Mouse (Mus musculus) heart, embryonic 12.5 days (tissue): Measurements from ENCODE around the gene Tceal5. TPM values are rescaled to one million over a fixed set of nuclear protein-coding genes. Genes with fewer than 3 reads are reported as not detected.

Experiments
- ATAC-seq: fragments of 200-750 bp; cut with Nextera tagmentation; 2 replicates; pipeline ENCODE4 v1.8.0; 2017; ENCODE audit warnings: moderate TSS enrichment, moderate library complexity; ENCODE audit not compliant: insufficient number of reproducible peaks, low FRiP score
- H3K27ac ChIP-seq: fragments of 300-500 bp; sonication (generic); 2 replicates; pipeline ENCODE4 v1.5.1; 2016; ENCODE audit warnings: mild to moderate bottlenecking, moderate library complexity; ENCODE audit not compliant: poor library complexity, severe bottlenecking
- H3K27me3 ChIP-seq: fragments of 300-500 bp; sonication (generic); replicated peaks from 2 replicates; pipeline ENCODE4 v1.6.1; 2016; ENCODE audit warnings: mild to moderate bottlenecking, moderate library complexity
- H3K36me3 ChIP-seq: fragments of 300-500 bp; sonication (generic); 2 replicates; pipeline ENCODE4 v1.6.1; 2016; ENCODE audit warnings: mild to moderate bottlenecking, moderate library complexity
- H3K4me1 ChIP-seq: fragments of 300-500 bp; sonication (generic); replicated peaks from 2 replicates; pipeline ENCODE4 v1.6.1; 2016; ENCODE audit warnings: mild to moderate bottlenecking
- H3K4me2 ChIP-seq: fragments of 300-500 bp; sonication (generic); 2 replicates; pipeline ENCODE4 v1.6.1; 2016; ENCODE audit warnings: mild to moderate bottlenecking, moderate library complexity
- H3K4me3 ChIP-seq: fragments of 300-500 bp; sonication (generic); 2 replicates; pipeline ENCODE4 v1.5.1; 2016; ENCODE audit warnings: mild to moderate bottlenecking
- H3K9ac ChIP-seq: fragments of 300-500 bp; sonication (generic); 2 replicates; pipeline ENCODE4 v1.6.1; 2016; ENCODE audit warnings: mild to moderate bottlenecking, moderate library complexity
- H3K9me3 ChIP-seq: fragments of 300-500 bp; sonication (generic); replicated peaks from 2 replicates; pipeline ENCODE4 v1.6.1; 2016; ENCODE audit warnings: mild to moderate bottlenecking, moderate library complexity
- WGBS: fragments of 180-500 bp; shearing (Covaris S2); methylation state at CpG from one replicate; pipeline ENCODE4 v1.1.7; 2016; 5-methylcytosine and 5-hydroxymethylcytosine counted together
- polyA plus RNA-seq: library from polyadenylated mRNA; unstranded; fragments of >200 nt; fragmentation: Nextera tagmentation; extraction: Ambion mirVana; gene quantifications from 2 replicates; pipeline ENCODE4 v1.2.1, GENCODE M21; 2016

Tceal5 gene
- 17.3 and 18.1 TPM in 2 replicates for polyA plus RNA-seq

DNA sequence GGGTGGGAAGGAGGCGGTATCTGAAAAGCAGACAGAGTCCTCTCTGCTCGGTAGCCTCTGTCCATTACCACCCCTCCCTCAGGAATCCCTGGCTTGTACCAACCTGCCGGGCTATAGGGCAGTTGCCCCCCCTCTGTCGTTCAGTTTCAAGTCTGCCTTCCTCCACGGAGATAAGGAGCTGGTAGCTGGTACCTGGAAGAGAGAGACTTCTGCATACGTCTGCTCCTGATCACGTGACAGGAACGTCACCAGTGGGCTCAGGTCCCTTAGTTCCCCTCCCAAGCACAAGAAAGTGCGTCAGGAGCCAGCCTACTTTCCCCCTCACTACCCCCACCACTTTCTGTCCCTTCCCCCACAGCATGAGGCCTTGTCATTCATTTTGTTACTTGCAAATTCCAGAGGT is at the start of gene Tceal5:
Tceal5 (minus strand) TSS at position 213 of the 403 bp plus-strand sequence.
- 15% methylated on average over 9 of the region's 9 CpGs for WGBS
- peak; percentile 72 for ATAC-seq

DNA sequence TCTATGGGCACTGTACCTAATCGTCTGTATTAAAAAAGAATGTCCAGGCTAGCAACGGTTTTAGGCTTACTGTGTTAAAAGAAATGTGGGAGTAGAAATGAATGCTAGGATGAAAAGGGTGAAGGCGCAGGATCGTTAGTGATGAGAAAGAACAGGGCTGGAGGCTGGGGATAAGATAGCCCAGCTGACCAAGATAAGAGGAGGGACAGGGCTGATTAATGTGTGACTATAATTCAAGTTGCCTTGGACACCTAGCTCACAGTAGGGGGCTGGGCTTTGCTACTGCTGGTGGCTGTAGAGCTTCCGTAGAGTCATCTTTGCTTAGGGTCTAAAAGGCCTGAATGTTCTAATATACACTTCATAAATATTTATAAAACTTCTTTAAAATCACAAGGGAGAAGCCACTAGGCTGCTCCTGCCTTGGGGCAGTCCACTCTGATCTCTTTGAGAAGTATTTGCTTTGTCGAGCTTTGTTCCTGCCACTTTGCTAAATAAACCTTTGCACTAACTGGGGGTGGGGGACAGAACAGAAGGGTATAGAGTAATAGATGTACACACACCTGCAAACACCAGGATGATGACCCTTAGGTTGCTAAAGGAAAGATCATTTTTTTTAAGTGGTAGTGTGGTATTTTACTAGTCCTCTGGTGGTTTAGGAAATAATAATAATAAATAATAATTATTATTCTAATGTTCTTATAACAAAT is 48.5 kb upstream of the Tceal5 start:
- no peaks in the 10 kb centered on the region for H3K9me3 ChIP-seq
- H3K4me2 ChIP-seq: no peak overlapping the region
- ATAC-seq: no peak
- no peak overlapping the region for H3K4me3 ChIP-seq
- H3K27me3 ChIP-seq: no peaks in the 10 kb centered on the region
- 0 out of 2 replicates have a peak, but pooled peaks cover 10% of the 10 kb centered on the region for H3K4me1 ChIP-seq
- peak overlapping the region; percentile 27; the same call in 1 of the 2 replicates for H3K27ac ChIP-seq
- no peak overlapping the region for H3K9ac ChIP-seq
- WGBS: 28% methylated on average over 6 of the region's 6 CpGs
- peaks cover 8% of the 10 kb centered on the region for H3K36me3 ChIP-seq

More for the DNA sequence above, at the start of gene Tceal5:
- H3K4me1 ChIP-seq: no peaks in the 10 kb centered on the region
- H3K9me3 ChIP-seq: no peaks in the 10 kb centered on the region
- H3K27ac ChIP-seq: no peak within 1 kb of the TSS; the same call in 1 of the 2 replicates
- peak within 1 kb of the TSS; percentile 65 for H3K4me2 ChIP-seq
- no peaks in the 10 kb centered on the region for H3K27me3 ChIP-seq
- no peaks in the 10 kb centered on the region for H3K36me3 ChIP-seq
- peak within 1 kb of the TSS; percentile 47 for H3K4me3 ChIP-seq
- H3K9ac ChIP-seq: peak within 1 kb of the TSS; percentile 30

DNA sequence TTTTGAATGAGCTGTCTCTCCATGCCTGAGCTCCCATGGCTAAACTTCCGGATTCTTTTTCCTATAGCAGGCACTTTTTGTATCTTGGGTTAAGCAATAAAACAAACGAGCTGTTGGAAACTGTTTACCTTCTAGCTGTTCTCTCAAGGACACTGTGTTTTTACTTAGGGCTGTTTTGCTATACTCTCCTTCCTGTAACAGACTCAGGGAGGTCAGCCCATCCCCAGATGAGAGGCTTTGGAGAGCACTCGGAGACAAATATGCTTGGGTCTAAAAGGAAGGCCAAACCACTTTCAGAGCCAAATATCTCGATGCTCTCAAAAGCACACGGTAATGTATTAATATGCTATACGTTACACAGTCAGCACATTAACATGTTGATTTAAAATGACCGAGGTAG is 46.0 kb upstream of the Tceal5 start:
- Histone ChIP-seq H3K4me2 (no peak overlapping the region), H3K27ac (no peak overlapping the region), H3K9ac (no peak overlapping the region), H3K4me3 (no peak overlapping the region), H3K9me3 (no peaks in the 10 kb centered on the region), H3K36me3 (peaks cover 12% of the 10 kb centered on the region), H3K27me3 (no peaks in the 10 kb centered on the region), H3K4me1 (0 out of 2 replicates have a peak, but pooled peaks cover 10% of the 10 kb centered on the region)
- no peak for ATAC-seq
- WGBS: 76% methylated on average over 7 of the region's 7 CpGs

DNA sequence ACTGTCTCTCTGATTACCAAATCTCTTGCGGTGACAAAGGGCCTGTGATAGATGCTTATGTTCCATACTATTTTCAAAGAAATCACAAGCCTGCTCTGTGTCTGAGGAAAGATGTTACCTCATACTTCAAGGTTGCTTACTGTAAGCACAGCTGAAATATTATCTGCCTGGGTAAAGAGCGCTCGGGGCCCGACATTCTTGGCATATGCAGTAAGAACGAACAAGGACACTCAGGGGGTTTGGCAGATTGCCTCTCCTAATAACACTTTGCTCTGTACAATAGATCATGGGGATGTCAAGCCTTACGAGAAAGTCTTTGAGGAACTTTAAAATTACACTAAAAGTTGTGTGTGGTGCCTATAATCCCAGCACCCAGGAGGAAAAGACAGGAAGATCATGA is 45.1 kb upstream of the Tceal5 start:
- WGBS: 50% methylated on average over 6 of the region's 6 CpGs
- no peaks in the 10 kb centered on the region for H3K27me3 ChIP-seq
- no peak for ATAC-seq

DNA sequence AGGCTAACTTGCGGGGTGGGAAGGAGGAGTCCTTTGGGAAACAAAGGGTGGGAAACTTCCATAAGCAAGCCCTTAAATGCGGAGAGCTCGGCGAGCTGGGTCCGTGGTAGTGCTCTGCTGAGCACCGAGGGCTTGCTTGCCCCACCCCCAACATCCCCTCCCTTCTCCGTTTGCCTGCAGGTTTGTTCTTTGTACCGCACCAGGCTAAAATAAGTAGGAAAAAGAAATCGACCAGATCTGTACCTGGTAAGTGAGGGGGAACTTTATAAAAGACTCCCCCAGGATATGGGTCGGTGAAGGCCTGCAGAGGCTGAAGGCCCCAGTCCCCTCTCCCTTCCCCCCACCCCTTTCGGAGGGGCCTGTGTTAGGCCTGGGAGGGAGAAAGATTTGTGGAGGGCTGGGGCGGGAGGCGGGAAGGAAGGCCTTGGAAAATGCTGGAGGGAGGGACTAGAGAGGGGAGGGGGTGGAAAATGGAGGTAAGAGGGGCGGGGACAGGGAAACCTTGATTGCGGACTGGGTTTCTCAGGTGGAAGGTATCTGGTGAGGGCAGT is 41.9 kb upstream of the Tceal5 start:
- Histone ChIP-seq H3K4me1 (0 out of 2 replicates have a peak, but pooled peaks cover 6% of the 10 kb centered on the region), H3K27ac (peak overlapping the region; percentile 87), H3K9ac (peak overlapping the region; percentile 93), H3K4me3 (peak overlapping the region; percentile 72), H3K27me3 (no peaks in the 10 kb centered on the region), H3K4me2 (peak overlapping the region; percentile 72), H3K9me3 (no peaks in the 10 kb centered on the region), H3K36me3 (peaks cover 12% of the 10 kb centered on the region)
- 18% methylated on average over 14 of the region's 15 CpGs for WGBS
- peak; percentile 72 for ATAC-seq

More for the DNA sequence above, 45.1 kb upstream of the Tceal5 start:
- H3K4me1 ChIP-seq: 0 out of 2 replicates have a peak, but pooled peaks cover 10% of the 10 kb centered on the region
- no peaks in the 10 kb centered on the region for H3K9me3 ChIP-seq
- no peak overlapping the region for H3K27ac ChIP-seq
- no peak overlapping the region for H3K4me2 ChIP-seq
- no peak overlapping the region for H3K9ac ChIP-seq
- H3K36me3 ChIP-seq: peaks cover 12% of the 10 kb centered on the region
- H3K4me3 ChIP-seq: no peak overlapping the region

DNA sequence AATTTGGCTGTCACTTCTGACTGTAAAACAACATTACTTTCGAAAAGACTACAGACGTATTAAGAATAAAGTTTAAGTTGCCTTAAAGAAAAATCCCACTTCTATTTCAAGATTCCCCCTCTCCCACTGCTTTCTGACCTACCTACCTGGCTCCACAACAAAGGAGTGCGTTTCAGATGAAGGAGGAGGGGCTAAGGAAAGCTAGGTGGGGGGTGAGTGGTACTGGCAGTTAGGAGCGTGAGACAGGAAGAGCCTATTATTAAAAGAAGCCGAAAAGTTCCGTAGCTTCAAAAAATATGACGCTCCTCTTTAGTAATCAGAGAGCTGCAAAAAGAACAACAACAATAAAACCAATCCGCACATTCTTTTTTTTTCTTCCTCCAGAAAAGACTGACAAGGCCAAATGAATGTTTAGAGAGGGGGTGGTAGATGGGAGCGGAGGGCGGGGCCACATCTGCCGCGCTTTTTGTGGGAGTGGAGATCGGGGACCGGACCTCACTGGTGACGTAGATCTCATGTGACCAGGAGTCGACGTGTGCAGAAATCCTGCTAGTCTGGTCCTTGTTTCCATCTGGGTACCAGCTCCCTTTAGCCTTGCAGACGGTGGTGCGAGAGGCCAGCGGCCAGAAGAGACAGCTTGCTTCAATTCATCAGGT is 41.0 kb upstream of the Tceal5 start, which contains the start of gene Tceal9:
Tceal9 (plus strand) TSS at position 506 of the 656 bp plus-strand sequence.
- Histone ChIP-seq H3K4me3 (peak within 1 kb of the TSS; percentile 72), H3K4me2 (peak within 1 kb of the TSS; percentile 72), H3K27ac (peak within 1 kb of the TSS; percentile 87), H3K4me1 (0 out of 2 replicates have a peak, but pooled peaks cover 6% of the 10 kb centered on the region), H3K27me3 (no peaks in the 10 kb centered on the region), H3K36me3 (peaks cover 12% of the 10 kb centered on the region), H3K9ac (peak within 1 kb of the TSS; percentile 93), H3K9me3 (no peaks in the 10 kb centered on the region)
- peak; percentile 92 for ATAC-seq
- WGBS: 19% methylated on average over 20 of the region's 20 CpGs

DNA sequence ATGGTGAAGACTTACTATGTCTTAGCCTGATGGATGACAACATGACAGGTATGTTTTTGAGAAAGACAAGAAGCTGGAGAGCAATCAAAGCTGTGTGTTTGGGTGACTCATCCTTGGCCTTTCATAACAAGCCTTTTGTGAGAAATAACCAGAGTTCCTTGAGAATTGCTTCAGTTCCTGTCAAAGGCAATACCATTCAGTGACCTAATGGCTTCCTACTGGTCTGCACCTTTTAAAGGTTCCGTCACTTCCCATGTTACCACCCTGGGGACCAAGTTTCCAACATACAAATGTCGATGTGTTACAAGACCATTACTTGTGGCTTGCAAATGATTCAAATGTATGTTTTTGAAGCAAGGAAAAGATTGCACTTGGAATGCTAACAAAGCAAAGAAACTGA is 39.5 kb upstream of the Tceal5 start:
- ATAC-seq: no peak
- 64% methylated on average over 2 of the region's 2 CpGs for WGBS
- Histone ChIP-seq H3K4me3 (no peak overlapping the region), H3K27ac (no peak overlapping the region), H3K9me3 (no peaks in the 10 kb centered on the region), H3K4me1 (0 out of 2 replicates have a peak, but pooled peaks cover 3% of the 10 kb centered on the region), H3K27me3 (no peaks in the 10 kb centered on the region), H3K36me3 (peaks cover 12% of the 10 kb centered on the region), H3K4me2 (no peak overlapping the region), H3K9ac (no peak overlapping the region)

DNA sequence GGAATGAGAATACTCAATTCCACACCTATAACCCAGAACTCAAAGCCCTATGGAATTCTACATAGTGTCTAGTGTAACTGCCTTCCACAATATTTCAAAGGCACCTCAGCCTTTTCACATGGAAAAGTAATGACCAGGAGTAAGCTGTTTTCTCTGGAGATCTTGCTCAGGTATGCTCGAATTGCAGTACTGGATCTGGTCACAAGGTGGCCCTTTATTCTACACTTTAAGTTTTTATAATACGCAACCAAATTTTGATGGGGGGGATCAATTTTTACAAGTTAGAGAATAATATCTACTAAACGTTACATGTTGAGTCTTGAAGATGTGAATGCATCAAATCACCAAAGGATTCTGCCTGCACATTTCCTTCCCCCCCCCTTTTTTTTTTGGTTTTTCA is 34.4 kb upstream of the Tceal5 start:
- Histone ChIP-seq H3K4me2 (no peak overlapping the region), H3K9ac (no peak overlapping the region), H3K36me3 (no peaks in the 10 kb centered on the region), H3K4me1 (no peaks in the 10 kb centered on the region), H3K9me3 (no peaks in the 10 kb centered on the region), H3K27ac (no peak overlapping the region), H3K4me3 (no peak overlapping the region), H3K27me3 (no peaks in the 10 kb centered on the region)
- no peak for ATAC-seq
- 54% methylated on average over 3 of the region's 3 CpGs for WGBS

DNA sequence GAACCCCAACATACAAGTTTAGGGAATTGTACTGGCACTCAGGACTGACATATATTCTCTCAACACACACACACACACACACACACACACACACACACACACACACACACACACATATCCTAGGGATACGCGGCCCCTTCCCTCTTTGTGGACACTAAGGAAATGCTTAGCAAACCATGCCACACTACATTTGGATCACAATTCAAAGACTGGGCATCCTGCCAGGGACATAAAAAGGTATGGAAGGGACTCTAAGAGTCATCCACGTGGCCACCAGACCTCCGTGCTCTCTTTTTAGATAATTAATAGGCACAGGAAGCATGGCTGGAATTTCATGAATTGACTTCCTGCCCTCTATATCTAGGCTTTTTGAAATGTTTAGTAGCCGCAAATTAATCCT is 24.1 kb upstream of the Tceal5 start:
- no peak overlapping the region for H3K9ac ChIP-seq
- H3K27me3 ChIP-seq: no peaks in the 10 kb centered on the region
- no peak overlapping the region for H3K4me2 ChIP-seq
- H3K4me3 ChIP-seq: no peak overlapping the region
- no peaks in the 10 kb centered on the region for H3K36me3 ChIP-seq
- no peaks in the 10 kb centered on the region for H3K9me3 ChIP-seq
- 36% methylated on average over 4 of the region's 5 CpGs for WGBS
- H3K27ac ChIP-seq: no peak overlapping the region
- H3K4me1 ChIP-seq: no peaks in the 10 kb centered on the region
- ATAC-seq: no peak

DNA sequence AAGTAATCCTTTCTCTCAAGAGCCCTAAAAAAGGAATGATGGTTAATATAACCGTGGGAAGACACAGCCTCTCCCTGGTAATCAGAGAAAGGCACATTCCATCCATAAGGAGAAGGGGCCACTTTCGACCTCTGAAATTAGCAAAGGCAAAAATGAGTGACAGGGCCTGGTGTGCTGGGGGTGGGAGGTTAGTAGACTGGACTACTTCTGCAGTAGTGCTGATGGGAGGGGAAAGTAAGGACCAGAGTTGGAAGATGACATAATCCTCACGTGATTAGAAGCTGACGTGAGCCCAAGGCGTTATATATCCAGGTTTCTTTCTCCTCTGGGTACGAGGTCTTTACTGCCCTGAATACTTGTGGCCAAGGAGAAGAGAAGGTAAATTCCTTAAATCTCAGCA is 20.0 kb upstream of the Tceal5 start:
- H3K4me3 ChIP-seq: no peak overlapping the region
- H3K9me3 ChIP-seq: no peaks in the 10 kb centered on the region
- no peak overlapping the region for H3K4me2 ChIP-seq
- H3K36me3 ChIP-seq: no peaks in the 10 kb centered on the region
- no peak for ATAC-seq
- WGBS: 35% methylated on average over 6 of the region's 6 CpGs
- no peaks in the 10 kb centered on the region for H3K27me3 ChIP-seq
- H3K9ac ChIP-seq: no peak overlapping the region
- H3K4me1 ChIP-seq: no peaks in the 10 kb centered on the region
- no peak overlapping the region for H3K27ac ChIP-seq

DNA sequence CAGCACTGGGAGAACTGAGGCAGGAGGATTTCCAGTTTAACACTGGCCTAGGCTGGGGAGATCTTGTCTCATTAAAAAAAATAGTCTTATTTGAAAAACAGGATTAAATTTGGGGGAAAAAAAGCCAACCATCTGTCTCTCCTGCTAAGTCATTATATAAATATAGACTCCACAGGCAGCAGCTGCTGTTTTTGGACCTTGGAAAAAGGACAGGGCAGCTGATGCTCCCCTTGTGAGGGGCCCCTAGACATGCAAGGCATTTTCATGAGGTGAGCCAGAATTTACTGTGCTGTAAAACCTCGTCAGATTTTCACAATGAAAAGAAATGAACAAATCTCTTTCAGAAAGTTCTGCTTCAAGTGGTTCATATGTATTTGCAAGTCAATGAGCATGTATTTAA is 12.6 kb upstream of the Tceal5 start:
- 41% methylated on average over 1 of the region's 1 CpGs for WGBS
- Histone ChIP-seq H3K27me3 (no peaks in the 10 kb centered on the region), H3K36me3 (no peaks in the 10 kb centered on the region), H3K9me3 (no peaks in the 10 kb centered on the region), H3K4me1 (no peaks in the 10 kb centered on the region), H3K9ac (no peak overlapping the region), H3K4me3 (no peak overlapping the region), H3K27ac (peak overlapping the region; percentile 75; the same call in 1 of the 2 replicates), H3K4me2 (no peak overlapping the region)
- no peak for ATAC-seq
